29 mouse cellular contexts compared by ENCODE assay signal in genomic region chr4:153511530-153511929, GRCm38 (mm10). TPM values are rescaled to one million over a fixed set of nuclear protein-coding genes. Genes with fewer than 3 reads are reported as not detected.
A peak's percentile ranks its signal among the peaks of the same experiment; 100 is the strongest.
DNase-seq lines count a peak whose midpoint lies in the region; ATAC-seq and TF ChIP-seq lines count a peak whose summit lies in the region.
"Had no signal": no experiment of that assay in that cellular context is flagged by ENCODE, and none has a peak within 500 bp of the region (broad histone marks: within the 10 kb centered on the region; RNA-seq: fewer than 3 reads in every experiment).

No protein-coding gene starts in this region.

- intact Hi-C loops in gastrocnemius, adult 2 months (cut with DNase I), result no loop called here

- no peaks in the 10 kb centered on the region for H3K4me1 ChIP-seq in intestine, postnatal 0 days (replicated peaks; ENCODE audit: control insufficient read depth, insufficient read depth, low read length)
- no peaks in the 10 kb centered on the region for H3K4me1 ChIP-seq in intestine, embryonic 15.5 days (replicated peaks)
- H3K4me1 ChIP-seq in ES-E14 (ENCODE audit: control insufficient read depth in 2 of 2, insufficient read depth in 2 of 2, low read length in 2 of 2, poor library complexity in 1 of 2), result no peaks in the 10 kb centered on the region
- no peaks in the 10 kb centered on the region for H3K4me1 ChIP-seq in liver, embryonic 12.5 days
- H3K4me1 ChIP-seq: heart, embryonic 12.5 days; limb, embryonic 12.5 days; neural tube, embryonic 15.5 days had no signal

- H3K27ac ChIP-seq in gastrocnemius, adult 2 months, result no peak overlapping the region
- H3K27ac ChIP-seq in intestine, postnatal 0 days (ENCODE audit: low read depth, low read length), result no peak overlapping the region
- H3K27ac ChIP-seq in intestine, embryonic 15.5 days, result no peak overlapping the region
- H3K27ac ChIP-seq in ES-E14 (ENCODE audit: insufficient read depth, low read depth, low read length, poor library complexity, severe bottlenecking), result no peak overlapping the region
- H3K27ac ChIP-seq in liver, embryonic 12.5 days, result no peak overlapping the region
- H3K27ac ChIP-seq: forebrain, embryonic 12.5 days; hindbrain, embryonic 10.5 days; layer of hippocampus, adult 2 months; limb, embryonic 12.5 days; neural tube, embryonic 15.5 days had no signal

- H3K9ac ChIP-seq in intestine, postnatal 0 days (ENCODE audit: low read depth, low read length), result no peak overlapping the region
- H3K9ac ChIP-seq in intestine, embryonic 15.5 days, result no peak overlapping the region
- H3K9ac ChIP-seq in ES-E14 (ENCODE audit: insufficient read depth, low read depth, low read length, poor library complexity, severe bottlenecking), result no peak overlapping the region
- H3K9ac ChIP-seq in liver, embryonic 12.5 days, result no peak overlapping the region
- H3K9ac ChIP-seq: forebrain, embryonic 12.5 days; heart, embryonic 12.5 days; limb, embryonic 12.5 days; neural tube, embryonic 15.5 days had no signal

- in situ Hi-C loops in ES-E14 (cut with MboI; ENCODE audit: low sequenced_read_pairs in 2 of 2, unreplicated experiment in 2 of 2), result no loop called here

- no peaks in the 10 kb centered on the region for H3K36me3 ChIP-seq in intestine, postnatal 0 days (ENCODE audit: control insufficient read depth, insufficient read depth)
- no peaks in the 10 kb centered on the region for H3K36me3 ChIP-seq in intestine, embryonic 15.5 days
- no peaks in the 10 kb centered on the region for H3K36me3 ChIP-seq in ES-E14 (ENCODE audit: control insufficient read depth, insufficient read depth, low read length, poor library complexity, severe bottlenecking)
- H3K36me3 ChIP-seq in liver, embryonic 12.5 days, result no peaks in the 10 kb centered on the region
- H3K36me3 ChIP-seq: forebrain, embryonic 12.5 days; heart, embryonic 12.5 days; hindbrain, embryonic 10.5 days; limb, embryonic 12.5 days; neural tube, embryonic 15.5 days had no signal

- DNase-seq in gastrocnemius, adult 2 months, result peak; percentile 3
- no peak for DNase-seq in gastrocnemius, postnatal 25 days
- DNase-seq in ES-E14 (ENCODE audit: low read depth, low spot score) (peak; percentile 24), MN1 (ENCODE audit: low spot score) (no peak)
- DNase-seq in cerebellum, adult 9-11 months, result no peak
- DNase-seq: adrenal gland, postnatal 10 days; cerebellum, adult 9-10 months; kidney, postnatal 25 days; layer of hippocampus, postnatal 36 days; lung, postnatal 10 days; right cerebral cortex, adult 18-20 months; thymus, postnatal 14 days had no signal

- ATAC-seq in intestine, postnatal 0 days, result 0 out of 2 replicates have a peak, but pooled peaks have one; percentile 13
- ATAC-seq in intestine, embryonic 15.5 days, result no peak
- ATAC-seq in liver, embryonic 12.5 days, result peak; percentile 76; the same call in 1 of the 2 replicates
- ATAC-seq: activated CD4-positive, CD25-positive, alpha-beta regulatory T cell, adult 4 months; hindbrain, embryonic 16.5 days; intestine, embryonic 16.5 days; Patski had no signal

- no peaks in the 10 kb centered on the region for H3K27me3 ChIP-seq in intestine, postnatal 0 days (replicated peaks; ENCODE audit: control insufficient read depth, insufficient read depth, low read length)
- no peaks in the 10 kb centered on the region for H3K27me3 ChIP-seq in intestine, embryonic 15.5 days (replicated peaks)
- no peaks in the 10 kb centered on the region for H3K27me3 ChIP-seq in liver, embryonic 12.5 days (replicated peaks)
- H3K27me3 ChIP-seq: forebrain, embryonic 12.5 days; heart, embryonic 12.5 days; limb, embryonic 12.5 days; neural tube, embryonic 15.5 days; Patski had no signal

- no peak overlapping the region for H3K4me3 ChIP-seq in gastrocnemius, adult 2 months
- H3K4me3 ChIP-seq in intestine, postnatal 0 days (ENCODE audit: low read depth, low read length), result no peak overlapping the region
- H3K4me3 ChIP-seq in intestine, embryonic 15.5 days (replicated peaks), result no peak overlapping the region
- no peak overlapping the region for H3K4me3 ChIP-seq in ES-E14 (ENCODE audit: insufficient read depth in 1 of 2, low read depth in 1 of 2, low read length in 2 of 2, poor library complexity in 1 of 2, severe bottlenecking in 1 of 2)
- no peak overlapping the region for H3K4me3 ChIP-seq in liver, embryonic 12.5 days
- H3K4me3 ChIP-seq: erythroblast, embryonic 14.5 days; forebrain, embryonic 12.5 days; heart, embryonic 12.5 days; hindbrain, embryonic 10.5 days; layer of hippocampus, adult 2 months; limb, embryonic 12.5 days; neural tube, embryonic 15.5 days had no signal

- H3K4me2 ChIP-seq in intestine, postnatal 0 days (replicated peaks; ENCODE audit: low read depth), result no peak overlapping the region
- H3K4me2 ChIP-seq in intestine, embryonic 15.5 days (replicated peaks), result no peak overlapping the region
- H3K4me2 ChIP-seq in liver, embryonic 12.5 days, result no peak overlapping the region
- H3K4me2 ChIP-seq: forebrain, embryonic 12.5 days; heart, embryonic 12.5 days; limb, embryonic 12.5 days; midbrain, embryonic 11.5 days; neural tube, embryonic 15.5 days had no signal

- no peaks in the 10 kb centered on the region for H3K9me3 ChIP-seq in intestine, postnatal 0 days (ENCODE audit: control insufficient read depth)
- H3K9me3 ChIP-seq in intestine, embryonic 15.5 days, result no peaks in the 10 kb centered on the region
- H3K9me3 ChIP-seq in ES-E14 (ENCODE audit: control insufficient read depth, insufficient read depth, low read depth, low read length), result no peaks in the 10 kb centered on the region
- H3K9me3 ChIP-seq in liver, embryonic 12.5 days (replicated peaks), result peaks cover 16% of the 10 kb centered on the region
- H3K9me3 ChIP-seq: forebrain, embryonic 12.5 days; limb, embryonic 12.5 days; neural tube, embryonic 15.5 days had no signal

- WGBS in intestine, postnatal 0 days, result 88% methylated on average over 1 of the region's 1 CpGs
- WGBS in intestine, embryonic 15.5 days, result 79% methylated on average over 1 of the region's 1 CpGs
- 80% methylated on average over 1 of the region's 1 CpGs for WGBS in liver, embryonic 12.5 days (ENCODE audit: insufficient replicate concordance)

- TF ChIP-seq CTCF in gastrocnemius, adult 2 months (IDR thresholded peaks at IDR 0.05), result no peak
- no peak for TF ChIP-seq CTCF in intestine, postnatal 0 days (IDR thresholded peaks at IDR 0.05; ENCODE audit: low read depth)

TF ChIP-seq in ES-E14, 5 proteins besides CTCF, POLR2A, EP300 and RAD21:
- TF ChIP-seq ZNF384 (IDR thresholded peaks at IDR 0.05; ENCODE audit: low read depth, low read length) (no peak), CHD2 (IDR thresholded peaks at IDR 0.05; ENCODE audit: low read depth, low read length) (no peak), ZC3H11A (IDR thresholded peaks at IDR 0.05; ENCODE audit: borderline replicate concordance, low read depth, low read length) (no peak), HCFC1 (IDR thresholded peaks at IDR 0.05; ENCODE audit: borderline replicate concordance, insufficient read depth, low read length) (no peak), MAFK (IDR thresholded peaks at IDR 0.05; ENCODE audit: insufficient read depth, low read depth, low read length) (no peak)

RNA-seq across cellular contexts. Expression of gene Ajap1, which starts 28.9 kb away (rescaled TPM):
- under 1 TPM in 1 of 2 experiments, not detected in 1; 0.42 TPM for total RNA-seq in gastrocnemius, adult 2 months (2021)
- total RNA-seq in gastrocnemius, postnatal 25 days (2021), result under 1 TPM; 0.23 to 0.29 TPM
- 0.29 and 0.86 TPM in 2 replicates for polyA plus RNA-seq in intestine, postnatal 0 days (2015; fragmentation: Nextera tagmentation; extraction: Ambion mirVana)
- polyA plus RNA-seq in intestine, embryonic 15.5 days (2015; fragmentation: Nextera tagmentation; extraction: Ambion mirVana), result 0.73 and 1.3 TPM in 2 replicates
- 0.27 and 0.58 TPM in 2 replicates for total RNA-seq in ES-E14 (2012; rRNA removed)
- 0.49 and 0.84 TPM in 2 replicates for polyA plus RNA-seq in liver, embryonic 12.5 days (2016; fragmentation: Nextera tagmentation; extraction: Ambion mirVana)
- total RNA-seq: common myeloid progenitor, adult 5-6 weeks; megakaryocyte progenitor cell, adult 5-6 weeks had no signal
- polyA plus RNA-seq: activated CD4-positive, CD25-positive, alpha-beta regulatory T cell, adult 4 months; erythroblast, embryonic 14.5 days; Patski had no signal

Comparison
In these comparisons a context has a peak if more than half of its experiments do, and no peak if none do; other contexts are left out.
1. DNase-seq: peak in gastrocnemius, adult 2 months (single experiment) and ES-E14 (single experiment); none in gastrocnemius, postnatal 25 days (single experiment), MN1 (single experiment) and cerebellum, adult 9-11 months (single experiment).